ENCODE assay signal across 8 mouse cellular contexts in genomic region chr12:80112071-80112660, GRCm38 (mm10). TPM values are rescaled to one million over a fixed set of nuclear protein-coding genes. Genes with fewer than 3 reads are reported as not detected.
DNase-seq lines count a peak whose midpoint lies in the region; ATAC-seq and TF ChIP-seq lines count a peak whose summit lies in the region.

No protein-coding gene starts in this region.

- H3K4me2 ChIP-seq in forebrain, postnatal 0 days (ENCODE audit: low read depth): peak overlapping the region; percentile 98; the same call in 1 of the 2 replicates
- H3K4me2 ChIP-seq in neural tube, embryonic 11.5 days (ENCODE audit: low read depth): peak overlapping the region; percentile 91

- TF ChIP-seq POLR2A in MEL (IDR thresholded peaks at IDR 0.05; ENCODE audit: control insufficient read depth in 1 of 2, insufficient read depth in 1 of 2, low read depth in 1 of 2, low read length in 2 of 2, poor library complexity in 1 of 2): no peak

- TF ChIP-seq RAD21 in MEL (IDR thresholded peaks at IDR 0.05; ENCODE audit: low read depth, low read length): no peak

- peaks cover 0 to 11% of the 10 kb centered on the region in 2 experiments; a peak in 2 of 4 replicates for H3K4me1 ChIP-seq in MEL (ENCODE audit: control insufficient read depth in 1 of 2, insufficient read depth in 2 of 2, low read length in 2 of 2)
- H3K4me1 ChIP-seq in forebrain, postnatal 0 days (ENCODE audit: insufficient read depth): peaks cover 5% of the 10 kb centered on the region; the same call in 1 of the 2 replicates
- H3K4me1 ChIP-seq in neural tube, embryonic 11.5 days (ENCODE audit: control insufficient read depth, insufficient read depth, low read length): peaks cover 15% of the 10 kb centered on the region

- peak; percentile 18 to 29; a peak in 1 of 4 replicates for TF ChIP-seq EP300 in MEL (IDR thresholded peaks at IDR 0.05; ENCODE audit: low read depth in 1 of 2, low read length in 2 of 2)

- peak; percentile 16 for DNase-seq in cerebellum, adult 9-11 months
- DNase-seq in cerebellum, adult 11 months: no peak
- peak; percentile 84 for DNase-seq in MEL (ENCODE audit: low read depth, low spot score)
- DNase-seq in forebrain, postnatal 0 days: no peak
- peak; percentile 34 to 51 for DNase-seq in kidney, postnatal 4 days
- DNase-seq in neural tube, embryonic 11.5 days (ENCODE audit: low spot score): no peak
- no peak for DNase-seq in left cerebral cortex, adult 8-10 months (ENCODE audit: low spot score in 2 of 2)

- no peak for TF ChIP-seq CTCF in MEL (IDR thresholded peaks at IDR 0.05 in 2 of 3, conservative IDR thresholded peaks at IDR 0.05 in 1 of 3; ENCODE audit: control insufficient read depth in 1 of 3, insufficient read depth in 1 of 3, low read depth in 2 of 3, low read length in 3 of 3, poor library complexity in 1 of 3, severe bottlenecking in 1 of 3)
- no peak for TF ChIP-seq CTCF in forebrain, postnatal 0 days (IDR thresholded peaks at IDR 0.05; ENCODE audit: low read depth)

- H3K9me3 ChIP-seq in MEL (replicated peaks; ENCODE audit: insufficient read depth, low read length): no peaks in the 10 kb centered on the region
- H3K9me3 ChIP-seq in forebrain, postnatal 0 days (ENCODE audit: low read length): no peaks in the 10 kb centered on the region
- no peaks in the 10 kb centered on the region for H3K9me3 ChIP-seq in neural tube, embryonic 11.5 days (ENCODE audit: control insufficient read depth, low read length)

- 2% methylated on average over 26 of the region's 26 CpGs for WGBS in forebrain, postnatal 0 days
- WGBS in neural tube, embryonic 11.5 days: under 1% methylated on average over 26 of the region's 26 CpGs

- H3K27ac ChIP-seq in MEL (ENCODE audit: control insufficient read depth, low read depth, low read length): peak overlapping the region; percentile 73
- H3K27ac ChIP-seq in forebrain, postnatal 0 days (ENCODE audit: low read depth, low read length): peak overlapping the region; percentile 66
- H3K27ac ChIP-seq in neural tube, embryonic 11.5 days (ENCODE audit: low read depth, low read length): peak overlapping the region; percentile 85

- no peak for ATAC-seq in forebrain, postnatal 0 days
- no peak for ATAC-seq in neural tube, embryonic 11.5 days (ENCODE audit: insufficient read depth, low FRiP score, low TSS enrichment)
- ATAC-seq in megakaryocyte-erythroid progenitor cell, adult 5-6 weeks (replicated peaks; ENCODE audit: low FRiP score, low TSS enrichment, poor library complexity, severe bottlenecking): no peak

- peaks cover 36% of the 10 kb centered on the region for H3K79me2 ChIP-seq in MEL (ENCODE audit: control insufficient read depth, insufficient read depth, low read length, poor library complexity)

- H3K4me3 ChIP-seq in MEL (ENCODE audit: control insufficient read depth in 1 of 2, insufficient read depth in 1 of 2, low read depth in 2 of 2, low read length in 2 of 2): peak overlapping the region; percentile 79 to 88
- H3K4me3 ChIP-seq in forebrain, postnatal 0 days (ENCODE audit: low read depth, low read length): peak overlapping the region; percentile 44
- H3K4me3 ChIP-seq in neural tube, embryonic 11.5 days (ENCODE audit: low read depth, low read length): peak overlapping the region; percentile 91

- H3K27me3 ChIP-seq in MEL (ENCODE audit: control insufficient read depth in 1 of 2, insufficient read depth in 2 of 2, low read length in 2 of 2): no peaks in the 10 kb centered on the region
- peaks cover 17% of the 10 kb centered on the region for H3K27me3 ChIP-seq in forebrain, postnatal 0 days (ENCODE audit: insufficient read depth, low read length)
- H3K27me3 ChIP-seq in neural tube, embryonic 11.5 days (ENCODE audit: control insufficient read depth, insufficient read depth, low read length): peaks cover 3% of the 10 kb centered on the region; the same call in 1 of the 2 replicates

- peak overlapping the region; percentile 91 for H3K9ac ChIP-seq in MEL (ENCODE audit: control insufficient read depth, low read depth, low read length, poor library complexity, severe bottlenecking)
- H3K9ac ChIP-seq in forebrain, postnatal 0 days: peak overlapping the region; percentile 58
- peak overlapping the region; percentile 94 for H3K9ac ChIP-seq in neural tube, embryonic 11.5 days (ENCODE audit: low read length)

- peaks cover 0 to 10% of the 10 kb centered on the region in 2 experiments; a peak in 2 of 4 replicates for H3K36me3 ChIP-seq in MEL (ENCODE audit: control insufficient read depth in 1 of 2, insufficient read depth in 2 of 2, low read length in 2 of 2)
- no peaks in the 10 kb centered on the region for H3K36me3 ChIP-seq in forebrain, postnatal 0 days (ENCODE audit: insufficient read depth)
- peaks cover 7% of the 10 kb centered on the region; the same call in 1 of the 2 replicates for H3K36me3 ChIP-seq in neural tube, embryonic 11.5 days (ENCODE audit: control insufficient read depth, insufficient read depth, low read length)

TF ChIP-seq in MEL, 35 proteins besides CTCF, POLR2A, EP300 and RAD21:
- TF ChIP-seq NELFE (IDR thresholded peaks at IDR 0.05; ENCODE audit: low read depth, low read length) (no peak), CHD1 (IDR thresholded peaks at IDR 0.05; ENCODE audit: low read depth, low read length) (peak; percentile 96), MXI1 (IDR thresholded peaks at IDR 0.05; ENCODE audit: low read depth, low read length) (peak; percentile 69; the same call in 1 of the 2 replicates), ETS1 (IDR thresholded peaks at IDR 0.05; ENCODE audit: low read depth, low read length) (0 out of 2 replicates have a peak, but pooled peaks have one; percentile 41), SMC3 (IDR thresholded peaks at IDR 0.05; ENCODE audit: low read depth, low read length) (no peak), MAX (IDR thresholded peaks at IDR 0.05; ENCODE audit: low read length) (peak; percentile 48; the same call in 1 of the 2 replicates), RCOR1 (IDR thresholded peaks at IDR 0.05; ENCODE audit: low read depth, low read length) (no peak), MYC (IDR thresholded peaks at IDR 0.05; ENCODE audit: low read depth, low read length) (0 out of 2 replicates have a peak, but pooled peaks have one; percentile 50), SIN3A (IDR thresholded peaks at IDR 0.05; ENCODE audit: low read length) (peak; percentile 61), USF1 (IDR thresholded peaks at IDR 0.05; ENCODE audit: low read depth, low read length) (no peak), E2F4 (IDR thresholded peaks at IDR 0.05; ENCODE audit: borderline replicate concordance, low read depth, low read length) (0 out of 2 replicates have a peak, but pooled peaks have one; percentile 53)

RNA-seq across cellular contexts. Expression of gene Zfp36l1, which starts 0.6 kb away (rescaled TPM):
- 1.2 and 1.5 TPM in 2 replicates for total RNA-seq in MEL (2012; rRNA removed)
- 10 to 100 TPM in 1 of 2 experiments, not detected in 1; 22.5 TPM for polyA plus RNA-seq in MEL (2012; ENCODE audit: insufficient read depth in 1 of 2, insufficient read length in 2 of 2, low read depth in 1 of 2, low replicate concordance in 2 of 2, missing spikeins in 1 of 2)
- 15.3 and 24.1 TPM in 2 replicates for total RNA-seq in forebrain, postnatal 0 days (2014; rRNA removed)
- 37.0 and 43.8 TPM in 2 replicates for polyA plus RNA-seq in forebrain, postnatal 0 days (2015; fragmentation: Nextera tagmentation; extraction: Ambion mirVana)
- 135 and 139 TPM in 2 replicates for polyA plus RNA-seq in neural tube, embryonic 11.5 days (2014; fragmentation: Nextera tagmentation; extraction: Ambion mirVana)
- total RNA-seq in megakaryocyte-erythroid progenitor cell, adult 5-6 weeks (2014; fragmentation: Nextera tagmentation): 76.1 and 121 TPM in 2 replicates
- 12.4 and 18.5 TPM in 2 replicates for total RNA-seq in megakaryocyte-erythroid progenitor cell, adult 5-6 weeks (2017)
- 10 to 100 TPM; 26.7 to 46.5 (median 33.3) TPM for total RNA-seq in left cerebral cortex, adult 8-10 months (2022)

Comparison
In these comparisons a context has a peak if more than half of its experiments do, and no peak if none do; other contexts are left out.
1. DNase-seq: peak in cerebellum, adult 9-11 months (single experiment), MEL (single experiment) and kidney, postnatal 4 days (2 of 2); none in cerebellum, adult 11 months (single experiment), forebrain, postnatal 0 days (single experiment), neural tube, embryonic 11.5 days (single experiment) and left cerebral cortex, adult 8-10 months (0 of 2).
2. Peak in every context shown above with its lines, with median percentiles within 50 percentile points of each other: H3K27ac ChIP-seq, H3K4me3 ChIP-seq and H3K9ac ChIP-seq.